Mouse (Mus musculus) E14TG2a.4 (cell line): ENCODE measurements at regions not wholly inside any gene's neighbourhood (a gene's known extent, or its start where the extent isn't known, plus 50 kb on each side); places are given as distances from the start of the nearest gene placed in this dataset.

ENCODE experiments used
- CTCF ChIP-seq: conservative IDR thresholded peaks from 2 replicates; pipeline ENCODE4 v1.5.1; 2014; ENCODE audit warnings: low read length
- NANOG ChIP-seq: IDR thresholded peaks from 2 replicates; pipeline ENCODE4 v1.6.1; 2014; ENCODE audit warnings: borderline replicate concordance, low read length, mixed read lengths

DNA sequence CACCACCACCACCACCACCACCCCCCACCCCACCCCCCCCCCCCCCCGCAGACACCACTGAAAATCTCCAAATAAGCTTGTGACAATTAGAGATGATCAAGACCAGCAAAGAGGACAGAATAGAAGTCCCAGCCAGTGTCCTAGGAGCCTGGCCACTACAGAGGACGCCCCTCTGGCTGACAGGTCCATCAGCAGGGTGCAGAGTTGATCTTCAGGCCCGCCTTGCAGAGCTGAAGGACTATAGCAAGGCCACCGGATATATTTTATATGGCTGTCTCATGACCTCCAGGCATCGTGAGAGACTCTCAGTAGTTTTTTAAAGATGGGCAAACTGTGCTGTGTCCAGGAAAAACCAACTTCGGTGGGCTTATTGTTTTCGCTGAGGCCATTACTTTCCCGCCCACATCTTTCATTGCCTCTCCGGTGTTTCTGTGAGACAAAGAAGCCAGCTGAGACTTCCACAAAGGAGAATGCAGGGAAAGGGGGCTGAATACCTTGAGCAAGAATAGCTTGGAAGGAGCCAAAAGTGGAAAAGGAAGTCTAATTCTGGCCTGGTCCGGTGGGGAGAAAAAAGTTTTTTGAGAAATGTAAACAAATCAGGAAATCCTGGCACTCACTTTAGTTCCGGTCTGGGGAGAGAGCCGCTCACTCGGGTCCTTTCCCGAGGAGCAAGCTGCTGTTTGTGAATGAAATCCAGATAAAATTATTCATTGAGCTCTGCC, 69.7 kb upstream of the Prep start:
- TF ChIP-seq CTCF = no peak
- TF ChIP-seq NANOG = no peak
